Mouse (Mus musculus) adrenal gland, adult 8-10 months (tissue): Measurements from ENCODE around the gene Inhba. TPM values are rescaled to one million over a fixed set of nuclear protein-coding genes. Genes with fewer than 3 reads are reported as not detected.

Experiments
- DNase-seq: peaks from one replicate; pipeline ENCODE4 v3.0.0; 2022
- total RNA-seq, 4 experiments: library from RNA; stranded (reverse); gene quantifications; 2 replicates each; pipeline ENCODE4 v1.2.4; 2022

Inhba gene
- 1 to 10 TPM; 1.2 to 2.2 (median 1.9) TPM for total RNA-seq

DNA sequence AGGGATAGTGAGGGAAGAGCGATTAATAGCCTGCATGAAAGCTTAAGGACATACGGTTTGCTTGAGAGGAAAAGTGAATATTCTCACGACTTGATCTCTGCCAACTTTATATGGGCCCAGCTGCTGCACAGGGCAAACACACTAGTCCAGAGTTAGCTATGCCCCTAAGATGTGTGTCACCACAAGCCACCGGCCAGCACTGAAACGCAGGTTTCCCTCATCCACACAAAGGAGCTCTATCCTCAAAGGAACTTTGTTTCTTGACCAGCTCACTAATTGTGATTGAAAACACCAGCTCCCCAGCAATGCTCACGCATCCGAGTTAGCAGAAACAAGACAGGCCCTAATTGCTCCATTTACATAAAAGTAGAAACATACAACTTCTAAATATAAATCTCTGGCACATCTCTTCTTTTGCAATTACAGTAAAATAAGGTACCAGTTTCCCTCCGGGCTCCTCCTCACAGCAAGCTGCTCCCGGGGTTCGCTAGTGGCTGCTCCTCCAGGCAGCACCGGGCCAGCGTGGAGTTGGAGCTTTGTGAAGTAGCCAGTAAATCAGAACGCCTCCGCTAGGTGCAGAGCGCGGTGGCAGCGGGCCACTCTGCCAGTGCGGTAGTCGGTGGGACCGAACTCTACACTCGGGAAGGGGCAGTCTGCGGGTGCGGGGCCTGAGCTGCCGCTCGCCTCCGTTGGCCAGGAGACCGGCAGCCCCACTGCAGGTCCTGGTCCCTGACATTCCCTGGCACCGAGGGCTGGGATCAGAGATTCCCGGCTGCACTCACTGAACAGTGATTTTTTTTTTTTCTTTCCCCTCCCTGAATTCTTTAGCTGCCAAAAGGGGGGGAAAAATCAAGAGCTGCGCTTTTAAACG lies at the start of gene Inhba:
Gene Inhba (plus strand): TSS at position 480 of the 871 bp plus-strand sequence.
- no peak for DNase-seq

DNA sequence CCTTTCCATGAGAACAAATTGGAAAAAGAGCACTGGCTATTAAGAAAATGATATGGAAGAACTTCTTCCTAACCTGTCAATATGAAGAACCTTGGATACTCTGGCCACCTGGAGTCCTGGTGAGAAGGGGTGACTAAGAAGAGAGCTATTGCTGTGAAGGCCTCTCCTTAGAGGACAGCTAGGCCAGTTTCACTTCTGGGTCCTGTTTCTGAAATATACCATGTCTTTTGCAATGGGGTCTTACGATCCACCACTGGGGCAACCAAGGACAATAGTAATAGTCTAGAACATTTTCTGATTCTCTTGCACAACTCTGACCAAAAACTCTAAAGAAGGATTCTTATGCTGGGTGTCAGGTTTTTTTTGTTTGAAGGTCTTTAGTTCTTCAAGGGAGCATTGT lies 35.1 kb upstream of the Inhba start:
- DNase-seq, result no peak

DNA sequence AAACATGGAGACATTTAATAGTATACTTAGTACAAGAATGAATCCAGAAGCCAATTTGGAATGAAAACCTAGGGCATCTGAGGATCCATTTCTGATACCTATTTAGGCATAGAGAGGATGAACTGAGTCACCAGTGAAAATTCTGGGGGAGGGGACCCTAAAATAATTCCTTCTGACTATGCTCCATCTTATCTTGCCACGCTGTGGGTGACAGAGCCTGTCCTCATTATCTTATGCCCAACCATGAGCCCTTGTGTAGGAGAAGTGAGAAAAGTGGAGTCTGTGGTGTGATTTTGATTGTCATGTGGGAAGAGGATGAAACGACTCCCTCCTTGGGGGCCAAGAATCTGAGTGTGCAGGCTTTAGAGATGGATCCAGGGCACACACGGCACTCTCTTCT lies 32.1 kb upstream of the Inhba start:
- DNase-seq, result no peak

GRCm38 (mm10) chr13:15982041-15982440 lies 29.6 kb upstream of the Inhba start:
- no peak for DNase-seq

DNA sequence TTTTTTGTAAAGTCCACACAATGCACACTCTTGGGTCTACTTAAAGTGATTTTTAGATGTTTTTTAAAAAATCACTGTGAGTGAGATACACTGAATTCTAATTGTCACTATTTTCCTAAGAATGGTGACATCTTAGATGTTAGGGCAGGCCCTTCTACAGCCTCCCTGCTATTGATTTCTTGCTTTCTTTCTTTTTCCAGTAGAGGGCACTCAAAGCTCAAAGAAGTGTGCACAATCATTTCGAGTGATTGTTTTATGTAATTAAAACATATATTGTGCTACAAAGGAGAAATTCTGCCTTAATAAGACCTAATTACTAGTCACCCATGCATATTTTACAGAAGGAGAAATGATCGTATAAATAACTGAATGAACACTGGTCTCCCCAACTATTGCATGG lies 25.9 kb upstream of the Inhba start:
- DNase-seq, result no peak

- DNase-seq, result no peak
Measured at GRCm38 (mm10) chr13:15986172-15986571, 25.5 kb upstream of the Inhba start.

GRCm38 (mm10) chr13:15995314-15995713 lies 16.3 kb upstream of the Inhba start:
- DNase-seq, result no peak

- DNase-seq, result no peak
Measured at GRCm38 (mm10) chr13:16005517-16005916, 6.1 kb upstream of the Inhba start.

DNA sequence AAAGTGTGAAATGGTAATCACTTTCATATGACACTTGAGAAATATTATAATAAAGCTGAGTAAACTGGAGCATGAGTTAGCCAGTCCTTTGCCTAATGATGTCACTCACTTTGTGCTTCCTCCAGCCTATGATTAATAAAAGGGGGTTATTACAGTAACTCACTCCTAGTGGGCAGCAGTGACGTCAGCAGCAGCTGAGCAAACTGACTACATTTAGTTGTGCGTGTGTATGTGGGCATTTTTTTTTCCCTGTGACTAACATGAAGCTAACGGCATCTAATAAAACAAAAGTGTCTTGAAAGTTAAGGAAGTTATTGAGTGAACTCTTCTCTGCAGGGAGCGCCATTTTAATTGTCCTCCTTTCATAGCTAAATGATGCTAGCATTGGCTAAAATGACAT lies 3.9 kb upstream of the Inhba start:
- DNase-seq, result no peak

- no peak for DNase-seq
Measured at GRCm38 (mm10) chr13:16008348-16008747, 3.3 kb upstream of the Inhba start.

- DNase-seq, result no peak
Measured at GRCm38 (mm10) chr13:16009766-16010465, 1.7 kb upstream of the Inhba start.

- DNase-seq, result no peak
Measured at GRCm38 (mm10) chr13:16010586-16010985, 1.1 kb upstream of the Inhba start.

DNA sequence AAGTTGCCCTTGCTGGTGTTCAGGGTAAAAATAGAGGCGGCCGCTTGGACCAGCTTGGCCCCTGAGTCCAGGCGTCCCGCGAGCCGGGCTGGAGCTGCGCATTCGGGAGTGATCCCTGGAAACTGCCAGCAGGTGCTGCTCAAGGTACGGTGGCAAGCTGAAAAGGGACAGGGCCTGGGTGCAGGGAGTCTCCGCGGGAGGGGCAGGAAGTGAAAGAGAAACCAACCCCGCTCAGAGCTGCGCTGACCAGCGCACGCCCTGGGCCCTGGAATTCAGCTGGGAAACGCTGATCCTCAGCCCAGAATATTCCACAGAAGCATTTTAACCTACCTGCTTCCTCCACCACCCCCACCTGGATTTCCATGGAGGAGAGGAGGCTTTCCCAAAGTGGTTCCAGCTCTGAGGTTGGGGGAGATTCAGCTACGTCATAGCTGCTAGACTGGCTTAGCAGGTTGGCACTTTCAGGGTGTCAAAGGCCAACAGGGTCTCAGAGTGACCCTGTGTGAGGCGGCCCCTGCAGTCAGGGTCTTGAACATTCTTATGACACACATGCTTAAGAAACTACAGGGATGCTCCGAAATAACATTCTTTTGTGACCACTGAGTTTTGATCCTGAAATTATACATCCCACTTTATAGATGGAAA lies 714 bp downstream of the Inhba start:
- peak; percentile 78 for DNase-seq

- no peak for DNase-seq
Measured at GRCm38 (mm10) chr13:16014166-16014565, 2.5 kb downstream of the Inhba start.

- no peak for DNase-seq
Measured at GRCm38 (mm10) chr13:16016506-16016905, 4.9 kb downstream of the Inhba start.

- no peak for DNase-seq
Measured at GRCm38 (mm10) chr13:16017338-16017737, 5.7 kb downstream of the Inhba start.

GRCm38 (mm10) chr13:16017777-16018176 lies 6.1 kb downstream of the Inhba start:
- no peak for DNase-seq

DNA sequence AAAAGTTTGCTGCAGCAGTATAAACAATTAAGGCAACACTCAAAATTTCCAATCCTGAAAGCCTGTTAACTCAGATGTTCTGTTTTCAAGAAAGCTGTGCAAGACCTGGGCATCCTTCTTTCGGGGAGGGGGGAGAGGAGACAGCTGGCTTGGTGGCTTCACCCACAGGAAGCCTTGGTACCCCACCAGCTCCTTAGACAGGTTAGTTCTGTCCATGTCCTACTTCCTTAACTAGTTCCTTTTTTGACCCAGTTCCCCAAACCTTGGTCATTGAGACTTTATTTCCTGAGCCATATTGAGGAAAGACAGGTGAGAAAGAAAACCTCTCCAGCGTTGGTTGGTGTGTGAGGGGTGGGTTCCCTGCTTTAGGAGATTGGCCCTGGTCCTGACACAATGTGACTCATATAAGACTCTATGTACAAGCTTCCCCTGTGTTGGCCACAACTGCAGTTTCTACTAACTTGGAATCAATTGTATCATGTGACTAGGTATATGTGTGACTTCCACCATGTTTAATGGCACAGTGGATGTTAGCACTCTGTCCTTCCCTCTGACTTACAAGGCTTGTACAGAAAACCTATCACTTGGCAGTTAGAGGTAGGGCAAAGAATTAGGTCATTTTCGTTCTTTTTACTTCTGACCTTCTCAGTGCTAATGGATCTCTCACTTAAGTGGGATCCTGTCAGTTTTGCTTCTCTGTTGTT lies 7.3 kb downstream of the Inhba start:
- no peak for DNase-seq

- DNase-seq, result no peak
Measured at GRCm38 (mm10) chr13:16020659-16021058, 9.0 kb downstream of the Inhba start.

DNA sequence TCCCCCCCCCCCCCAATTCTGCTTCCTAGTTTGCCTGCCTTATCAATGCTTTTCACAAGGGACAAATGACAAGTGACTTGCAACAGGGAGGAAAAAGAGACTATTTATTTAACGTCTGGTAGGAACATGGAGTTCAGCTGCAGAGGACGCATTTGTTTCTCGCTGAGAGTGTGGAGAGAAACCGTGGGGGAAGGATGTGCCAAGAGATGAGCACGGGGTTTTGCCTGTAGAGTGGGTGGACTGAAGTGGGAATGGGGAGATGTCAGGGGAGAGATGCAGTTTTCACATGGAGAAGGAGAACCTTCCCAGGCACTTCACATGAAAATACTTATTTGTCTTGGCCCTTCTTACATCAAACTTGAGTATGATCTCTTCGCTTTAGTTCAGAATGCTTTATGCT lies 9.5 kb downstream of the Inhba start:
- DNase-seq, result no peak

DNA sequence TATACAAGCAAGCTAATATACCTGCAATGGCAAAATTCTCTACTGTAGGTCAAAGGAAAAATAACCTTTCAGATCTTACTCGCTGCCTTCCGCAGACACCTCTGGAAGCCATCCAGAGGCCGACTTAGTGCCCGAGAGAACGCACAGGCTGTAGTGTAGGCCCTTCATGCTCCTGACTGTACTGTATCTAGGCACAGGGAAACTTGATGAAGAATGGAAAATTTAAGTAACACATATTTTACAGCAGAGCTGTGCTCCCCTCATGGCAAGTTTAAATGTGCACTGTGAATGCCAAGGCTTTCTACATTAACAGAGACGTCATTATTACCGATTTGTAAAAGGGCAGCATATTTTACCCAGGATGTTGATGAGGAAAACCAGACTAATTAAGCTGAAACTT lies 10.2 kb downstream of the Inhba start:
- no peak for DNase-seq

GRCm38 (mm10) chr13:16022536-16022935 lies 10.9 kb downstream of the Inhba start:
- DNase-seq, result no peak
